In genomic region chr11:116625081-116626000, GRCm38 (mm10) we compare ENCODE assay signal across 9 mouse cellular contexts. TPM values are rescaled to one million over a fixed set of nuclear protein-coding genes. Genes with fewer than 3 reads are reported as not detected.
DNase-seq lines count a peak whose midpoint lies in the region; ATAC-seq lines count a peak whose summit lies in the region.
"Had no signal": no experiment of that assay in that cellular context is flagged by ENCODE, and none has a peak within 500 bp of the region (broad histone marks: within the 10 kb centered on the region; RNA-seq: fewer than 3 reads in every experiment).

No protein-coding gene starts in this region.

- ATAC-seq in midbrain, embryonic 16.5 days, result no peak
- ATAC-seq in liver, embryonic 11.5 days (replicated peaks; ENCODE audit: low FRiP score), result peak; percentile 35

- peaks cover 50% of the 10 kb centered on the region for H3K4me1 ChIP-seq in midbrain, embryonic 10.5 days
- peaks cover 5% of the 10 kb centered on the region; the same call in 1 of the 2 replicates for H3K4me1 ChIP-seq in midbrain, embryonic 16.5 days (ENCODE audit: control insufficient read depth, insufficient read depth, low read length)
- peaks cover 57% of the 10 kb centered on the region for H3K4me1 ChIP-seq in liver, embryonic 11.5 days (replicated peaks; ENCODE audit: control insufficient read depth, insufficient read depth, low read length)

- no peak overlapping the region for H3K27ac ChIP-seq in midbrain, embryonic 10.5 days (replicated peaks)
- H3K27ac ChIP-seq in midbrain, embryonic 16.5 days (ENCODE audit: low read length), result no peak overlapping the region
- H3K27ac ChIP-seq in liver, embryonic 11.5 days (ENCODE audit: low read depth, low read length), result peak overlapping the region; percentile 89

- peak; percentile 46 to 65 for DNase-seq in cerebellum, adult 18-20 months
- DNase-seq in cerebellum, adult 9-10 months, result no peak
- peak; percentile 67 for DNase-seq in midbrain, embryonic 10.5 days (ENCODE audit: low spot score)
- DNase-seq in cerebellum, postnatal 10 days, result peak; percentile 70 to 83
- DNase-seq in liver, embryonic 11.5 days (ENCODE audit: low spot score), result peak; percentile 81
- DNase-seq in spleen, adult 12 weeks (ENCODE audit: low spot score), result peak; percentile 61
- no peak for DNase-seq in left cerebral cortex, postnatal 4 days

- H3K9ac ChIP-seq in midbrain, embryonic 16.5 days (ENCODE audit: low read depth, low read length), result no peak overlapping the region
- peak overlapping the region; percentile 41; the same call in 1 of the 2 replicates for H3K9ac ChIP-seq in liver, embryonic 11.5 days (ENCODE audit: low read depth, low read length)

- whole genome bisulfite sequencing in midbrain, embryonic 10.5 days, result 72% methylated on average over 17 of the region's 17 CpGs
- 74% methylated on average over 17 of the region's 17 CpGs for WGBS in midbrain, embryonic 16.5 days
- WGBS in liver, embryonic 11.5 days, result 50% methylated on average over 17 of the region's 17 CpGs

- no peak overlapping the region for H3K4me3 ChIP-seq in midbrain, embryonic 10.5 days
- H3K4me3 ChIP-seq in midbrain, embryonic 16.5 days (ENCODE audit: low read depth, low read length), result no peak overlapping the region
- no peak overlapping the region for H3K4me3 ChIP-seq in liver, embryonic 11.5 days (ENCODE audit: low read depth, low read length)

- H3K36me3 ChIP-seq in midbrain, embryonic 10.5 days, result no peaks in the 10 kb centered on the region
- no peaks in the 10 kb centered on the region for H3K36me3 ChIP-seq in midbrain, embryonic 16.5 days (ENCODE audit: control insufficient read depth, insufficient read depth, low read length)
- H3K36me3 ChIP-seq in liver, embryonic 11.5 days (ENCODE audit: control insufficient read depth, insufficient read depth, low read length), result no peaks in the 10 kb centered on the region

- intact Hi-C loops in left cerebral cortex, postnatal 4 days (cut with DNase I), result loop anchor here (5.0 to 10.0 kb wide), 2 partner anchors 78 to 311 kb away; no protein-coding TSS in a partner anchor

- H3K9me3 ChIP-seq in midbrain, embryonic 10.5 days (replicated peaks), result no peaks in the 10 kb centered on the region
- H3K9me3 ChIP-seq in midbrain, embryonic 16.5 days (replicated peaks; ENCODE audit: control insufficient read depth, low read length, poor library complexity, severe bottlenecking), result no peaks in the 10 kb centered on the region
- no peaks in the 10 kb centered on the region for H3K9me3 ChIP-seq in liver, embryonic 11.5 days (ENCODE audit: control insufficient read depth, low read length)

- peaks cover 52% of the 10 kb centered on the region for H3K27me3 ChIP-seq in midbrain, embryonic 10.5 days (ENCODE audit: low read depth, poor library complexity, severe bottlenecking)
- H3K27me3 ChIP-seq in midbrain, embryonic 16.5 days (ENCODE audit: control insufficient read depth, insufficient read depth, low read depth, low read length), result peaks cover 24% of the 10 kb centered on the region
- H3K27me3 ChIP-seq in liver, embryonic 11.5 days (replicated peaks; ENCODE audit: control insufficient read depth, insufficient read depth, low read length), result no peaks in the 10 kb centered on the region

- no peak overlapping the region for H3K4me2 ChIP-seq in midbrain, embryonic 16.5 days (ENCODE audit: low read length)
- peak overlapping the region; percentile 89 for H3K4me2 ChIP-seq in liver, embryonic 11.5 days

RNA-seq across cellular contexts. Expression of gene Rhbdf2, which starts 1.5 kb away (rescaled TPM):
- 2.5 and 3.3 TPM in 2 replicates for polyA plus RNA-seq in midbrain, embryonic 10.5 days (2016; fragmentation: Nextera tagmentation; extraction: Ambion mirVana)
- 0.93 and 1.2 TPM in 2 replicates for polyA plus RNA-seq in midbrain, embryonic 16.5 days (2015; fragmentation: Nextera tagmentation; extraction: Ambion mirVana)
- 9.9 and 10.6 TPM in 2 replicates for polyA plus RNA-seq in liver, embryonic 11.5 days (2014; fragmentation: Nextera tagmentation; extraction: Ambion mirVana)
- 1 to 10 TPM in 1 of 2 experiments, under 1 TPM in 1; 0.90 to 1.5 TPM for total RNA-seq in left cerebral cortex, postnatal 4 days (2021)

RNA-seq across cellular contexts. Expression of gene Prcd, which starts 28.0 kb away (rescaled TPM):
- 0.65 and 0.77 TPM in 2 replicates for polyA plus RNA-seq in midbrain, embryonic 10.5 days (2016; fragmentation: Nextera tagmentation; extraction: Ambion mirVana)
- 3.7 and 4.4 TPM in 2 replicates for polyA plus RNA-seq in midbrain, embryonic 16.5 days (2015; fragmentation: Nextera tagmentation; extraction: Ambion mirVana)
- 0.62 and 0.74 TPM in 2 replicates for polyA plus RNA-seq in liver, embryonic 11.5 days (2014; fragmentation: Nextera tagmentation; extraction: Ambion mirVana)
- total RNA-seq in left cerebral cortex, postnatal 4 days (2021), result 1 to 10 TPM in 1 of 2 experiments, under 1 TPM in 1; 0.98 to 2.2 TPM

RNA-seq across cellular contexts. Expression of gene Cygb, which starts 28.8 kb away (rescaled TPM):
- polyA plus RNA-seq in midbrain, embryonic 10.5 days (2016; fragmentation: Nextera tagmentation; extraction: Ambion mirVana), result 2.5 and 2.8 TPM in 2 replicates
- 26.4 and 29.3 TPM in 2 replicates for polyA plus RNA-seq in midbrain, embryonic 16.5 days (2015; fragmentation: Nextera tagmentation; extraction: Ambion mirVana)
- polyA plus RNA-seq in liver, embryonic 11.5 days (2014; fragmentation: Nextera tagmentation; extraction: Ambion mirVana), result 2.0 and 2.5 TPM in 2 replicates
- total RNA-seq in left cerebral cortex, postnatal 4 days (2021), result 10 to 100 TPM; 17.1 to 20.6 TPM

RNA-seq across cellular contexts. Expression of gene Aanat, which starts 39.1 kb away (rescaled TPM):
- not detected in 2 replicates for polyA plus RNA-seq in midbrain, embryonic 10.5 days (2016; fragmentation: Nextera tagmentation; extraction: Ambion mirVana)
- polyA plus RNA-seq in midbrain, embryonic 16.5 days (2015; fragmentation: Nextera tagmentation; extraction: Ambion mirVana), result 0.20 and 0.36 TPM in 2 replicates
- not detected in 2 replicates for polyA plus RNA-seq in liver, embryonic 11.5 days (2014; fragmentation: Nextera tagmentation; extraction: Ambion mirVana)
- total RNA-seq in left cerebral cortex, postnatal 4 days (2021), result under 1 TPM; 0.52 to 0.96 TPM
- polyA plus RNA-seq: stomach, embryonic 14.5 days had no signal

RNA-seq across cellular contexts. Expression of gene Ube2o, which starts 44.1 kb away (rescaled TPM):
- polyA plus RNA-seq in midbrain, embryonic 10.5 days (2016; fragmentation: Nextera tagmentation; extraction: Ambion mirVana), result 8.3 and 8.7 TPM in 2 replicates
- 15.5 and 17.0 TPM in 2 replicates for polyA plus RNA-seq in midbrain, embryonic 16.5 days (2015; fragmentation: Nextera tagmentation; extraction: Ambion mirVana)
- polyA plus RNA-seq in liver, embryonic 11.5 days (2014; fragmentation: Nextera tagmentation; extraction: Ambion mirVana), result 13.5 and 13.9 TPM in 2 replicates
- 100 to 1,000 TPM; 115 to 128 TPM for total RNA-seq in left cerebral cortex, postnatal 4 days (2021)

Comparison
In these comparisons a context has a peak if more than half of its experiments do, and no peak if none do; other contexts are left out.
1. DNase-seq: peak in cerebellum, adult 18-20 months (2 of 2), midbrain, embryonic 10.5 days (single experiment), cerebellum, postnatal 10 days (2 of 2), liver, embryonic 11.5 days (single experiment) and spleen, adult 12 weeks (single experiment); none in cerebellum, adult 9-10 months (single experiment) and left cerebral cortex, postnatal 4 days (single experiment).